26 mouse cellular contexts compared by ENCODE assay signal in the genomic region with DNA sequence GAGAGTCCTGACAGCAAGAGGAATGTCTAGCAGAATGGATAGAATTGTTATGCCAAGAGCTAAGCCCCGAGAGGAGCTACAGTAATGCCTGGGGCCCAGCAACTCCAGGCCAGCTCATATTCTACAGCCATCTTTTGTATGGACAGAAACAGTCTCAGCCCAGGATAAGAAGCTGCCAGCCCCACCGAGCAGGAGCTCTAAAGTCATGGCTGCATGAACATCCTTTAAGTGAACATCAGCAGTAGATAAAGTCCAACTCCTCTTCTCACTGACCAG.
DNase-seq lines count a peak whose midpoint lies in the region; ATAC-seq and TF ChIP-seq lines count a peak whose summit lies in the region.
"Had no signal": no experiment of that assay in that cellular context is flagged by ENCODE, and none has a peak within 500 bp of the region (broad histone marks: within the 10 kb centered on the region; RNA-seq: fewer than 3 reads in every experiment).

No protein-coding gene starts in this region.

- ATAC-seq in hindbrain, postnatal 0 days = no peak
- no peak for ATAC-seq in forebrain, embryonic 12.5 days (ENCODE audit: low FRiP score)
- no peak for ATAC-seq in hindbrain, embryonic 12.5 days (ENCODE audit: low FRiP score)
- ATAC-seq in neural tube, embryonic 13.5 days (ENCODE audit: low read depth) = peak; percentile 45
- ATAC-seq: intestine, embryonic 16.5 days; liver, postnatal 0 days had no signal

- H3K27me3 ChIP-seq in hindbrain, embryonic 10.5 days (ENCODE audit: insufficient read depth, poor library complexity, severe bottlenecking) = no peaks in the 10 kb centered on the region; the same call in 1 of the 2 replicates
- H3K27me3 ChIP-seq in hindbrain, postnatal 0 days (ENCODE audit: insufficient read depth, low read length) = no peaks in the 10 kb centered on the region
- peaks cover 15% of the 10 kb centered on the region for H3K27me3 ChIP-seq in forebrain, embryonic 12.5 days
- H3K27me3 ChIP-seq in hindbrain, embryonic 12.5 days = no peaks in the 10 kb centered on the region
- no peaks in the 10 kb centered on the region for H3K27me3 ChIP-seq in neural tube, embryonic 13.5 days
- H3K27me3 ChIP-seq in limb, embryonic 10.5 days (ENCODE audit: low read depth, poor library complexity, severe bottlenecking) = peaks cover 8% of the 10 kb centered on the region; the same call in 1 of the 2 replicates
- H3K27me3 ChIP-seq: heart, embryonic 12.5 days; hindbrain, embryonic 15.5 days; stomach, embryonic 15.5 days had no signal

- H3K4me2 ChIP-seq in hindbrain, postnatal 0 days (ENCODE audit: low read depth, low read length) = no peak overlapping the region
- peak overlapping the region; percentile 39 for H3K4me2 ChIP-seq in forebrain, embryonic 12.5 days
- peak overlapping the region; percentile 31 for H3K4me2 ChIP-seq in hindbrain, embryonic 12.5 days (replicated peaks)
- peak overlapping the region; percentile 40 for H3K4me2 ChIP-seq in neural tube, embryonic 13.5 days
- H3K4me2 ChIP-seq: limb, embryonic 12.5 days; liver, embryonic 11.5 days; stomach, embryonic 15.5 days had no signal

- H3K4me3 ChIP-seq in hindbrain, embryonic 10.5 days = no peak overlapping the region
- H3K4me3 ChIP-seq in hindbrain, postnatal 0 days (ENCODE audit: low read length) = no peak overlapping the region
- no peak overlapping the region for H3K4me3 ChIP-seq in forebrain, embryonic 12.5 days (replicated peaks)
- no peak overlapping the region for H3K4me3 ChIP-seq in hindbrain, embryonic 12.5 days
- no peak overlapping the region for H3K4me3 ChIP-seq in neural tube, embryonic 13.5 days
- no peak overlapping the region for H3K4me3 ChIP-seq in limb, embryonic 10.5 days
- H3K4me3 ChIP-seq: embryonic facial prominence, embryonic 10.5 days; heart, embryonic 12.5 days; hindbrain, embryonic 15.5 days; limb, embryonic 12.5 days; stomach, embryonic 15.5 days had no signal

- TF ChIP-seq CTCF in hindbrain, postnatal 0 days (IDR thresholded peaks at IDR 0.05; ENCODE audit: low read depth) = no peak

- 49% methylated on average over 2 of the region's 2 CpGs for WGBS in hindbrain, embryonic 10.5 days
- WGBS in hindbrain, postnatal 0 days = 38% methylated on average over 2 of the region's 2 CpGs
- WGBS in forebrain, embryonic 12.5 days = 25% methylated on average over 2 of the region's 2 CpGs
- WGBS in hindbrain, embryonic 12.5 days = 33% methylated on average over 2 of the region's 2 CpGs
- WGBS in neural tube, embryonic 13.5 days = 20% methylated on average over 2 of the region's 2 CpGs
- 80% methylated on average over 2 of the region's 2 CpGs for WGBS in limb, embryonic 10.5 days

- DNase-seq in hindbrain, embryonic 10.5 days (ENCODE audit: low spot score) = no peak
- no peak for DNase-seq in hindbrain, postnatal 0 days (ENCODE audit: low spot score)
- no peak for DNase-seq in limb, embryonic 10.5 days (ENCODE audit: low spot score)
- DNase-seq in adrenal gland, postnatal 36 days = no peak
- DNase-seq: cerebellum, adult 11-12 months; cerebellum, postnatal 10 days; gastrocnemius, postnatal 14 days; heart, adult 18-20 months; heart, postnatal 10 days; kidney, adult 9 months; kidney, postnatal 25 days; layer of hippocampus, postnatal 36 days; liver, postnatal 0 days; lung, postnatal 10 days; right cerebral cortex, adult 18-20 months; thymus, postnatal 25 days had no signal

- H3K4me1 ChIP-seq in hindbrain, embryonic 10.5 days (replicated peaks) = peaks cover 30% of the 10 kb centered on the region
- peaks cover 4% of the 10 kb centered on the region; the same call in 1 of the 2 replicates for H3K4me1 ChIP-seq in hindbrain, postnatal 0 days (ENCODE audit: insufficient read depth, low read length)
- peaks cover 29% of the 10 kb centered on the region for H3K4me1 ChIP-seq in forebrain, embryonic 12.5 days
- peaks cover 14% of the 10 kb centered on the region for H3K4me1 ChIP-seq in hindbrain, embryonic 12.5 days
- H3K4me1 ChIP-seq in neural tube, embryonic 13.5 days (replicated peaks) = peaks cover 27% of the 10 kb centered on the region
- H3K4me1 ChIP-seq in limb, embryonic 10.5 days = peaks cover 5% of the 10 kb centered on the region
- H3K4me1 ChIP-seq: stomach, embryonic 15.5 days had no signal

- H3K9me3 ChIP-seq in hindbrain, embryonic 10.5 days = no peaks in the 10 kb centered on the region
- no peaks in the 10 kb centered on the region for H3K9me3 ChIP-seq in hindbrain, postnatal 0 days (ENCODE audit: low read length)
- H3K9me3 ChIP-seq in forebrain, embryonic 12.5 days = no peaks in the 10 kb centered on the region
- no peaks in the 10 kb centered on the region for H3K9me3 ChIP-seq in hindbrain, embryonic 12.5 days (replicated peaks)
- no peaks in the 10 kb centered on the region for H3K9me3 ChIP-seq in neural tube, embryonic 13.5 days
- no peaks in the 10 kb centered on the region for H3K9me3 ChIP-seq in limb, embryonic 10.5 days (replicated peaks)
- H3K9me3 ChIP-seq: embryonic facial prominence, embryonic 10.5 days; heart, embryonic 12.5 days; hindbrain, embryonic 15.5 days; limb, embryonic 12.5 days; stomach, embryonic 15.5 days had no signal

- H3K27ac ChIP-seq in hindbrain, embryonic 10.5 days = peak overlapping the region; percentile 80
- H3K27ac ChIP-seq in hindbrain, postnatal 0 days = no peak overlapping the region
- H3K27ac ChIP-seq in forebrain, embryonic 12.5 days = peak overlapping the region; percentile 66
- H3K27ac ChIP-seq in hindbrain, embryonic 12.5 days = peak overlapping the region; percentile 19; the same call in 1 of the 2 replicates
- peak overlapping the region; percentile 76 for H3K27ac ChIP-seq in neural tube, embryonic 13.5 days (replicated peaks)
- H3K27ac ChIP-seq in limb, embryonic 10.5 days = no peak overlapping the region
- H3K27ac ChIP-seq: limb, embryonic 12.5 days; stomach, embryonic 15.5 days had no signal

- no peak overlapping the region for H3K9ac ChIP-seq in hindbrain, postnatal 0 days (replicated peaks; ENCODE audit: low read length)
- no peak overlapping the region for H3K9ac ChIP-seq in forebrain, embryonic 12.5 days
- no peak overlapping the region for H3K9ac ChIP-seq in hindbrain, embryonic 12.5 days
- no peak overlapping the region for H3K9ac ChIP-seq in neural tube, embryonic 13.5 days
- H3K9ac ChIP-seq: hindbrain, embryonic 15.5 days; limb, embryonic 12.5 days; liver, postnatal 0 days; stomach, embryonic 15.5 days had no signal

- no peaks in the 10 kb centered on the region for H3K36me3 ChIP-seq in hindbrain, embryonic 10.5 days
- no peaks in the 10 kb centered on the region for H3K36me3 ChIP-seq in hindbrain, postnatal 0 days (ENCODE audit: insufficient read depth, low read length)
- H3K36me3 ChIP-seq in forebrain, embryonic 12.5 days (replicated peaks) = no peaks in the 10 kb centered on the region
- H3K36me3 ChIP-seq in hindbrain, embryonic 12.5 days = no peaks in the 10 kb centered on the region
- H3K36me3 ChIP-seq in neural tube, embryonic 13.5 days = no peaks in the 10 kb centered on the region
- no peaks in the 10 kb centered on the region for H3K36me3 ChIP-seq in limb, embryonic 10.5 days
- H3K36me3 ChIP-seq: embryonic facial prominence, embryonic 10.5 days; heart, embryonic 12.5 days; hindbrain, embryonic 15.5 days; limb, embryonic 12.5 days; stomach, embryonic 15.5 days had no signal

Comparison
In these comparisons a context has a peak if more than half of its experiments do, and no peak if none do; other contexts are left out.
1. H3K27ac ChIP-seq: peak in hindbrain, embryonic 10.5 days (single experiment), forebrain, embryonic 12.5 days (single experiment), hindbrain, embryonic 12.5 days (single experiment) and neural tube, embryonic 13.5 days (single experiment); none in hindbrain, postnatal 0 days (single experiment) and limb, embryonic 10.5 days (single experiment).